In genomic region chr1:127011901-127012300, GRCm38 (mm10) we compare ENCODE assay signal across 8 mouse cellular contexts.
DNase-seq lines count a peak whose midpoint lies in the region.

No protein-coding gene starts in this region.

- intact Hi-C loops in heart, postnatal 25 days (cut with DNase I) = loop anchor here (5.0 to 10.0 kb wide), 2 partner anchors 393 to 445 kb away; no protein-coding TSS in a partner anchor

- peak; percentile 7 for DNase-seq in heart, adult 8-10 months (ENCODE audit: low spot score)
- DNase-seq in heart, postnatal 25 days (ENCODE audit: low spot score) = no peak
- peak; percentile 29 to 52 for DNase-seq in right cerebral cortex, adult 2 months (ENCODE audit: low spot score in 2 of 2)
- DNase-seq in right cerebral cortex, postnatal 14 days = no peak
- peak; percentile 47 for DNase-seq in embryo, embryonic 11 days
- DNase-seq in thymus, postnatal 25 days = peak; percentile 4
- no peak for DNase-seq in urinary bladder, adult 18-20 months (ENCODE audit: low spot score in 2 of 2)
- DNase-seq in adrenal gland, adult 2 months = no peak

Comparison
In these comparisons a context has a peak if more than half of its experiments do, and no peak if none do; other contexts are left out.
1. DNase-seq: peak in heart, adult 8-10 months (single experiment), right cerebral cortex, adult 2 months (2 of 2), embryo, embryonic 11 days (single experiment) and thymus, postnatal 25 days (single experiment); none in heart, postnatal 25 days (single experiment), right cerebral cortex, postnatal 14 days (single experiment), urinary bladder, adult 18-20 months (0 of 2) and adrenal gland, adult 2 months (single experiment).